Mouse (Mus musculus): ENCODE measurements around the gene Mt1.
A peak's percentile ranks its signal among the peaks of the same experiment; 100 is the strongest.

Mt1 gene

DNA sequence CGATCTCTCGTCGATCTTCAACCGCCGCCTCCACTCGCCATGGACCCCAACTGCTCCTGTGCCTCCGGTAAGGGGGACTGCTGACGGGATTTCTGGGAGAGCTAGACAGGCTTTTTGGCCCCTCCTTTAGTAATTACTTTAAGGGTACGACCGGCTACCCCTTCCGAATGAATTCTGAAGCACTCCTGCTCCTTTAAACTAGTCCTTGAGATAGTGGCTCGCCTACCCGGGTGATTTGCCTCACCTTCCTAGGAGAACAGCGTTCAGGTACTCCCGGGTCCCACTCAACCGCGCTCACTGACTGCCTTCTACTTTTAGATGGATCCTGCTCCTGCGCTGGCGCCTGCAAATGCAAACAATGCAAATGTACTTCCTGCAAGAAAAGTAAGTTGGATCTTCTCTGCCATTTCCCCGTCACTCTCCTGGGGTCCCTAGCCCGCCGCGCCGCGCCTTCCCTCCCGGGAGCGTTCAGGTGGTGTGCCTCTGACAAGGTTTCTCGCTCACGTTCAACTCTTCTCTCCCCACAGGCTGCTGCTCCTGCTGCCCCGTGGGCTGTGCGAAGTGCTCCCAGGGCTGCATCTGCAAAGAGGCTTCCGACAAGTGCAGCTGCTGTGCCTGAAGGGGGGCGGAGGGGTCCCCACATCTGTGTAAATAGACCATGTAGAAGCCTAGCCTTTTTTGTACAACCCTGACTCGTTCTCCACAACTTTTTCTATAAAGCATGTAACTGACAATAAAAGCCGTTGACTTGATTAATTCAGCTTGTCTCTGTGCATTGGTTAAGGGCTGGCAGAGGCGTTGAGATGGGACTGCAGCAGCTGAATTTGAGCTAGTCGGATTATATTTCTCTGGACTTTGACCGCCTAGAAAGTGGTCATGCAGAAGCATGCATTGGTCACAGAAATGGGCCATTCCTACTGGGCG, 5.8 kb upstream of the Mt1 start:
- DNase-seq (ENCODE audit: low spot score), result no peak

DNA sequence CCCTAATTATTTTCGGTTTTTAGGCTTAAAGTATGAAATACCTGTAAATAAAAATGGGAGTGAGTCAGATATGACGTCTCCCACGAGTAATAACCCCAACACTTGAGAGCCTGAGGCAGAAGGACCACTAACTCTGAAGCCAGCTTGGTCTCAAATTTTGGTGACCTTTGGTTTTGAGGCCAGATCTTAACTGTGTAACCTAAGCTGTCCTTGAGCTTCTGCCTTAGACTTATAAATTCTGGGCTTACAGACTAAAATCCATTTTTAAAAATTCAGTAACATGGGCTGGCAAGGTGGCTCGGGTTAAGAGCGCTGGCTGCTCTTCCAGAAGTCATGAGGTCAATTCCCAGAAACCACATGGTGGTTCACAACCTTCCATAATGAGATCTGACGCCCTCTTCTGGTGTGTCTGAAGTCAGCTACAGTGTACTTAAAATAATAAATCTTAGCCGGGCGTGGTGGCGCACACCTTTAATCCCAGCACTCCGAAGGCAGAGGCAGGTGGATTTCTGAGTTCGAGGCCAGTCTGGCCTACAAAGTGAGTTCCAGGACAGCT, 5.0 kb upstream of the Mt1 start:
- DNase-seq (ENCODE audit: low spot score), result no peak

DNA sequence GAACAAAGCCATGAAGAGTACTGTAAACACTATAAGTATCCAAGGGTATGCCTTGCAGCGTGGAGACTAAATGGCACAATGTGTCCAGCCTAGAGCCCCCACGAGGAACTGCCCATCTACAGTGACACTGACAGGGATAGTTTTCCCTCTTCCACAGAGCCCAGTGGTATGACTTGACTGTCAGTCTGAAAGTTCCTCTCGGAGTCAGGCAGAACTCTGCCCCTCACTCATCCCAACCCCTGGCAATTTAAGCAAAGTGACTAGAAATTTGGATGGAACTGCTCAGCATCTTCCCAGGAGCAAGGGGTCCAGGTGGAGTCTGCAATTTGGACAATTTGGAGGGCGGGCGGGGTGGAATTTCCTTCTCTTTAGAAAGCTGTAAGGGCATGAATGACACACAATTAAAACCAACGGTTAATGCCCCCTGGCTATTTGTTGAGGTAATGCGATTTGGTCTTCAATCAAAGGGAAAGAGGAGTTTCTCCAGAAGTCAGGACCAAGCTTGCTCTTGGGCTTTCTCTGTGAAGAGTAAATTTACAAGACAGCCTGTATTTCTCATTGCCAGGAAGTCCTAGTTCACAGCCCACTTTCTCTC, 4.2 kb upstream of the Mt1 start:
- DNase-seq (ENCODE audit: low spot score), result no peak

DNA sequence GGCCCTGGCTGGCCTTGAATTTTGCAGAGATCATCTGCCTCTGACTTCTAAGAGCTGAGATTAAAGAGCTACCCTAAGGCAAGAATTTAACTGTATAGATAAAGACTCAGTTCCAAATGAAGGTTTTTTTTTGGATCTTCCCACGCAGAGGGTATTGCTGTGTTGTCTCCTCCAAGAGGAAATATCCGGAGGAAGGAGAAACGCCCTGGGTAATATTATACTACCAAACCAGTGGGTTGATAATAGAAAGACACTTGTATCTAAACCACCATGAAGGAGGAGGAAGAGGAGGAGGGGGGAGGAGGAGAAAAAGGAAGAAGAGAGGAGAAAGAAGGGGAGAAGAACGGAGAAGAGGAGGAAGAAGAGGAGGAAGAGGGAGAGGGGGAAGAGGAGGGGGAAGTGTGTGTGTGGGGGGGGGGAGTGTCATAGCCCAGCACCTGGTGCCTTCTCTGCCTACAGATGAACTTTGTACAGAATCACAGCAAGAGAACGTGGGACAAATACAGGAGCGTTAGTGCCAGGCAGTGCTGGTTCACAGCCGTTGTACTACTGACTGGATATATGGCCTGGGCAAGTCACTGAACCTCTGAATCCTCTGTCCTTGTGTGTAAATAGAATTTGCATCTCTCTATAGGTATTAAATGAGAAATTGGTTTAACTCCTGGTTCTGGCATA, 1.0 kb upstream of the Mt1 start:
- no peak for DNase-seq (ENCODE audit: low spot score)

DNA sequence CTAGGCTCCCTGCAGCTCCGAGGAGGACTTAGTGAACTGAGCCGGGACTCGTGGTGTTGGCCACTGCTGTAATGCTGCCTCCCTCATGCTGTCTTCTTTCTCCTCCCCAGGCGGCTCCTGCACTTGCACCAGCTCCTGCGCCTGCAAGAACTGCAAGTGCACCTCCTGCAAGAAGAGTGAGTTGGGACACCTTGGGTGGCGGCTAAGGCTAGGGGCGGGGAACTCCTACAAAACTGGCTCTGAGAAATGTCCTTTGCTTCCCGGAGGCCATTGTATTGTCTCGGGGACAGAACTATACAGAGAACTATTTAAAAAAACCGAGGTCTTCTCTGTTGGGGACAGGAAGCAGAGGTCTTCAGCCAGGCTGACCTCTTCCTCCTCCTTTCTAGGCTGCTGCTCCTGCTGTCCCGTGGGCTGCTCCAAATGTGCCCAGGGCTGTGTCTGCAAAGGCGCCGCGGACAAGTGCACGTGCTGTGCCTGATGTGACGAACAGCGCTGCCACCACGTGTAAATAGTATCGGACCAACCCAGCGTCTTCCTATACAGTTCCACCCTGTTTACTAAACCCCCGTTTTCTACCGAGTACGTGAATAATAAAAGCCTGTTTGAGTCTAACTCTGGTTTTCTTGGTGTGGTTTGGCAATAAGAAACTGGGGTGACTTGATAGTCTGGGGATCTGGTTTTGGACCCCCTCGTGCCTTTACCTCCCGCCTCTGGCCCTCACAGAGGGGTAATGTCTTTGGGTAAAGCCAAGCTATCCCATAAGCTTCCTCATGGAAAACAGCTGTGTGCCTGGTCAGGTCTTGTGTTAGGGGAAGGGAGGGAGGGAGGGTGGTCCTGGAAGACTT, 1.1 kb downstream of the Mt1 start:
- no peak for DNase-seq (ENCODE audit: low spot score)

DNA sequence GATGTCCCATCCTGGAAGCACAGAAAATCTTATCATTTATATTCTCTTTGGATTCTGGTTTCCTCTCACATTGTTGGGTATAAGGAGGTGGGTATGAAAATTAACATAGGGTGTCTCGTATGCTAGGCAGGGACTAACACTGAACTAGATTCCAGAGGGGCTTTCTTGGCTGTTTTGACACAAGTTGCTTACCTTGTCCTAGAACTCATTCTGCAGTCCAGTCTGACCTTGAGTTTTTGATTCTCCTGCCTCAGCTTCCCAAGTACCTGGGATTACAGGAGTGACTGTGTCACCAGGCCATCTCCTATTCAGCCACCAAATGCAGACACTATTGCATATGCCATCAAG, 1.7 kb downstream of the Mt1 start:
- no peak for DNase-seq (ENCODE audit: low spot score)

DNA sequence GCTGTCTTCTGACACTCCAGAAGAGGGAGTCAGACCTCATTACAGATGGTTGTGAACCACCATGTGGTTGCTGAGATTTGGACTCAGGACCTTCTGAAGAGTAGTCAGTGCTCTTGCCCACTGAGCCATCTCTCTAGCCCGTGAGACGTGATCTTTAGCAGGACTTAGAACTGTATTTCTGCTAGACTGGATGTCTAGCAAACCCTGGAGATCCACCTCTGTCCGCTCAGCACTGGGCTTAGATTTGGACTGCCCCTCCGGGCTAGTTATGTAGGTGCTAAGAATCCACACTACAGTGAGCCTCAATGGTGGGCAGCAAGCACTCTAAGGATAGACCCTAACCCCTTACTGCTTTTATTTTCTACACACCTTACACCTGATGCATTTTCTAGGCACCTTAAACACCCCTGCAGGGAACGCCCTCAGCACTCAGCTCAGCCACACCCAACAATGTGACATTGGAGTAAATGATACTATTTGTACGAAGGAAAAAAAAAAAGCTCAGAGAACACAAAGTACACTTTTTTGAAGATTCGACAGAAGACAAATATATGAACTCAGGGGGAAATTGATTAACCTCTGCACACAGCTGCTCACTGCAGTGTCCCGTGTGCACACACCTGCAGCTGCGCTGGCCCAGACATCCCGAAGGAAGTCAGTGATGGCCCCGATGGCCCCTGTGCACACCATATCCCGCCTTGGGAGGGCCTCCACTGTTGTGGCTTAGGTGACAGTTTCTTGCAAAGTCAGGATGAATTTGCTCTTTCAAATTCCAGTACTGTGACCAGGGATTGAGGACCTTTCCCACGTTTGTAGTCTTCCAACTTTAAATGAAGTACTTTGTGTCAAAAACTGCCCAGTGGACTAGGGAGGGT, 3.4 kb downstream of the Mt1 start:
- DNase-seq (ENCODE audit: low spot score), result no peak

DNA sequence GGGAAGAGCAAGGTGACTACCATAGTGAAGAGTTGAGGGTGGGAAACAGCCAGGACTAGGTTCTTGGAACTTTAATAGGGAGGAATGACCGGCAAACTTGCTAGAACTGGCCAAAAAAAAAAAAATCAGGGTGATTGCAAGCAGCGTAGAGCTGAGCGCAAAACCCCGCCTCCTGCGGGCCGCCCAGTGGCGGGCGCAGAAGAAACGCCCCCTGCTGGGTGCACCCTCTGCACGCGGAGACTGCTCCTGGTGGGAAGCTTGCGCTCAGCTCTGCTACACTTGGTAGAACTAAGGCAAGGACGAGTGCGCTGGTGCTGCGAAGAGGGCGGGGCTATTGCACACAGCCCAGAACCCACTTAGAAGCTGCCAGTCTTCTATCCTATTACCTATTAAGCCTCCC, 4.2 kb downstream of the Mt1 start:
- peak; percentile 68 for DNase-seq (ENCODE audit: low spot score)

DNA sequence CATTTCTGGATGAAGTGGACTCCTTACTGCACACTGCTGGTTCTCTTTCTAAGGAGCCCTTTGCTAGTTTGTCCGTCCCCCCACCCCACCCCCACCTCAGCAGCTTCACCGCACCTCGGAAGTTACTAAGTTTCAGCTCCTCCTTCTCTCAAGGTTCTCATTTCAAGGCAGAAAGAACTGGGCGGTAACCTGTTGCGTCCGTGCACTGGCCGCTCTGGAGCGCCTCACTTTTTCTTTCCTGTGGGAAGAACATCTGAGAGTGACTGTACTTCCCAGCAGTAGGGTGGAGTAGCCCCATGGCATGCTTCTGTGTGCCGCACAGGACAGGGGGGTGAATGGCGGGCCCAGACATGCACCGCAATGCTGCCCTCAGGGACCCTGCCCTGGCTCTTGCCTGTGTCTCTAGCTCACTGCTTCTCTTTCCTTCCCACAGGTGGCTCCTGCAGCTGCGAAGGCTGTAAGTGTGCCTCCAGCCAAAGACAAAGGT, 5.5 kb downstream of the Mt1 start:
- no peak for DNase-seq (ENCODE audit: low spot score)

DNA sequence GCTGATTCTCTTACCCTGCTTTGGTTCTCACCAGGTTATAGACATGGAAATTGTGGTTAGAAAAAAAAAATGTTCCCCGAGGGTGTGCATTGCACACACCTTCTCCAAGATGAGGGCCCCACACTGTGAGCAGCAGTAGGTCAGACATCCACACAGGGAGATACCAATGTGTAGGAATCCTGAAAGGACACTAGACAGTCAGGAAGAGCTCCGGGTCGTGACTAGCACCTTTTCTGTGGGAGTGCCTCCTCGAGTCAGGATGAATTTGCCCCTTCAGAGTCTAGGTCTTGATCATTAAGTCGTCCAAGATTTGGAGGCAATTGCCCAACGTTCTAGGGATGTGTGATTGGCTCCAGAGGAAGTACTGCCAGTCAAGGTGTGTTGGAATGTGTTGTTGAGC, 6.9 kb downstream of the Mt1 start:
- DNase-seq (ENCODE audit: low spot score), result no peak

DNA sequence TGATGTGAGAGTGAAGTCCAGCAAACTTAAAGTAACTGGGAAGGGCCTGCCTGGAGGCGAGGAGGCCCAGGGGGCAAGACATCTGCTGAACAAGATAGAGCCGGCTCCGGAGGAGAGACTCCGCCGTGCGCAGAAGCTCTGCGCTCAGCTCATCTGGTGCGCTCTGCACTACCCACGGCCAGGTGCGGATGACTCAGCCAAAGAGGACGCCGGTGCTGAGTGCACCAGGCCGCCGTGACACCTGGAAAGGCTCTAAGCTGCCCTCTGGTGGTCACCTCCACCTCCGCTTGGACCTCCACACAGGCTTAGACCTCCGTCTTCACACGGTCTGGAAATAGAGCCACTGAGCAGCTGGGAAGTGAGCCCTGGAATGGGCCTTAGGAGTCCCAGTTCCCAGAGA, 7.7 kb downstream of the Mt1 start:
- peak; percentile 62 for DNase-seq (ENCODE audit: low spot score)

DNA sequence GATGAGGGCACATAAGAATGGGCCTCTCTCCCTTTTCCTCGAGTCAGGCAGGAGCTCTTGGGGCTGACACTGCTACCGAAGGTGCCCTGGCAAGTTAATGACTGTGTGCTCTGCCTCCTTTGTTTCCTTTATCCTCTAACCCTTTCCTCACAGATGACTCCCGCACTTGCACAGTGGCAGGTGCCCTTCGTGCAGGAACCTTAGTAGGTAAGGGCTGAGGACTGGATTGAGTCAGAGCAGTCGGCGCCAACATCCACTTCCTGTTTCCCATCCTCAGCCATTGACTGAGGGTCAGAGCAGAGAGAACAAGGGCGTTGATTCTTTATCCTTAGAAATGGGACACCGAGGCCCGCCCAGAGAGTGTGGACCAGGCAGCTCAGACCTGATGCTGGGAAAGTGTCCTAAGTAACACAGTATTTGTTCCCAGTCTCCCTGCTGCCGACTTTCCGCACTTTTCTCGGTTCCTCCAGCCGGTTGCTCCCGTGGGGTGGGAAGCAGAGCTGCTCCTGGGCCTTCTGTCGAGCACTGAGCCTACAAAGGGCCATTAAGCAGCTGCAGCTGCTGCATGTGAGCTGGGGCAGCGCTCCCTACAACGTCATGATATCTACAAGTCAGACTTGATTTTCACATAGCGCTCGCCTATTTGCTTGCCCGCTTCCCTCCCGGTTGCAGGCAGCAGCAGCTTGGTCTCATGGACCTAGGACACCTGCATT, 8.6 kb downstream of the Mt1 start:
- DNase-seq (ENCODE audit: low spot score), result no peak

DNA sequence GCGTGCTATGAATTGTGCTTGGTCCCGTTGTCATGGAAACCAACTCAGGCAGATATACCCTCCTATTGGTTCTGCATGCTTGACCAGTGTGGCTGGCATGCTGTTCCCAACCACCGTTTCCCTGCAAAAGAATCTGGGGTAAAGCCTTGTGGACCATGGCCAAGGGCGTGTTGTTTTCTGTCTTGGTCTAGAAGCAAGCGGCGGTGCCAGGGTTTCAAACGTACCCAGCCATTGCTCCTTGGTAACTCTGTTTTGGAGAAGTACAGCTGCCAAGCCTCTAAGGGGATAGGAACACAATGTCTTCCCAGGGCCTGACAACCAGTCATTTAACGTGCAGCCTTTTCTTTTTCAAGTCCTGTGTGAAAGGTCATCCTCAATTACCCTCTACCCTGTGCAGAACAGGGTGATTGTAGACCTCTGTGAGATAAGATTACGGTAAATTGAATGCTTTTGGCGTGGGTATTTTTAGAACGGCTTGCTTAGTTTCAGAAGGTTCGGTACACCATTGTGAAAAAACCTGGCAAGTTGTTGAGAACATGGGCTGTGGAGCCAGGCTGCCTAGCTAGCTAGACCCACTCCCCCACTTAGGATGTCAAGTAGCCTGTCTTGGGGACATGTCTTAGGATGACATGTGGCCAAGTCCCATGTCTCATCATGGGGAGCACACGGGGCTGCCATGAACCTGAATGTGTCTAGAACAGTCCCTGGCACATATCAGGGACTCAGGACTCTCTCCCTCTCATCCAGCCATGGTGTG, 10.6 kb downstream of the Mt1 start:
- DNase-seq (ENCODE audit: low spot score), result peak; percentile 51

DNA sequence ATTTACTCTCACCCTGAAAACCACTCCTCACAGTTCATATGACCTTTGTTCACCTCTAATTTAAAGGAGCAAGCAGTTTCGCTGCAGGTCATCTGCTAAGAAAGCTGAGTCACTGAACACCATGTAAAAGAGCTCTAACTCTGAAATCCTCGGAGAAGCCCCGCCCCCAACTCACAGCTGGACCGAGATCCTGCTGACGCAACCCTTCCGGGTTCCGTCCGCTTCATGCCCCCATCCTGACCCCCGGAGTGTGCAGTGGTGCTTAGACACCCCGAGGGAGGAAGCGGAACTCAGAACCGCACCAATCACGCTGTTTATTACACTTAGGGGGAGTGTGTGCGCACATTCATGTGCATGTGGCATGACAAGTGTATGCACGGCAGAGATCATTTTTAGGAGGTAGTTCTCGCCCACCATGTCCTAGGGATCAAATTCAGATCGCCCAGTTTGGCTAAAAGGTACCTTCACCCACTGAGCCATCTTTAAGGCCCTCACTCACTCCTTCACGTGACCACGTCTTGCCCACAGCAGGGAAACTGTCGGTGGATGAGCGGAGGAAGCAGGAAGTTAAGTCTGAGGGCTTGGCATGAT, 12.3 kb downstream of the Mt1 start:
- DNase-seq (ENCODE audit: low spot score), result no peak

DNA sequence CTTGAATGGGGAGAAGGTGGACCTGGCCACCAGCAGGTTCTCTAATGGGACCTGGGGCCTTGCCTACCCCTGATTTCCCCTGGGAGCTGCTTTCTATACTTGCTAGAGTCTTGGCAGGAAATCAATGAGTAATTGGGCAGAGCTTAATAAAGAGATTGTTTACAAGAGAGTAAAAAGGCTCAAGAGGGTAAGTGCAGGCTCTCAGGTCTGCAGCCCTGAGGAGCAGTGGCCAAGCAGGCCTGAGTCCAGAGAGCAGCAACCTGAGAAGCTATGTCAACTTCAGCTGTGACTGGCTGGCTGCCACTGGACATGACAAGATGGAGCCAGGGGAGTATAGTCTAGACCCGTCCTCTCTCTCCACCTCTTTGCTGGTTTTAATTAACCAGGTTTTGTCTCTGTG, 14.0 kb downstream of the Mt1 start:
- no peak for DNase-seq (ENCODE audit: low spot score)

DNA sequence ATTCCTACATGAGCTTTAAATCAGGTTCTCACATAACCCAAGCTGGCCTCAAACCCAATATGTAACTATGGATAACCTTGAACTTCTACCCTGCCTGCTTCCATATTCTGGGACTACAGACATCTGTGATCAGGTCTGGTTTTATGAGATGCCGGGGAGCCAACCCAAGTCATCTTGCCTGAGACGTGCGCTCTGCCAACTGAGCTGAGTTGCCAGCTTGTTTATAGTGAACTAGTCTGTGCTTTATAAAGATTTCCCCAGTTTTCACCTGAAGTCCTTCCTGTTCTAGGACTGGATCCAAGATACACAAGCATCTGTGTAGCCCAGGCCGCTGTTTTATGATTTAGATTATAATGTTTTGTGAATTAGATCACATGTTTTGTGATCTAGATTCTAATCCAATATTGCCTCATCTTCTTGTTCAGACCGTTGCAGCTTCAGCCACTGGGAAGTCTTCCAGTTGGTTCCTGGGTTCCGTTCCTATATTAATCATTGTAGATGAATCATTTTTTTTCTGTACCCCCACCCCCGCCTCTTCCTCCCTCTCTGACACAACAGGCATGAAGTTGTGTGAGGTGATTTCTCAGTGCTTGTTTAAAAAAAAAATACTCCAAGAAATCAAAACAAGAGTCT, 15.8 kb downstream of the Mt1 start:
- DNase-seq (ENCODE audit: low spot score), result no peak

DNA sequence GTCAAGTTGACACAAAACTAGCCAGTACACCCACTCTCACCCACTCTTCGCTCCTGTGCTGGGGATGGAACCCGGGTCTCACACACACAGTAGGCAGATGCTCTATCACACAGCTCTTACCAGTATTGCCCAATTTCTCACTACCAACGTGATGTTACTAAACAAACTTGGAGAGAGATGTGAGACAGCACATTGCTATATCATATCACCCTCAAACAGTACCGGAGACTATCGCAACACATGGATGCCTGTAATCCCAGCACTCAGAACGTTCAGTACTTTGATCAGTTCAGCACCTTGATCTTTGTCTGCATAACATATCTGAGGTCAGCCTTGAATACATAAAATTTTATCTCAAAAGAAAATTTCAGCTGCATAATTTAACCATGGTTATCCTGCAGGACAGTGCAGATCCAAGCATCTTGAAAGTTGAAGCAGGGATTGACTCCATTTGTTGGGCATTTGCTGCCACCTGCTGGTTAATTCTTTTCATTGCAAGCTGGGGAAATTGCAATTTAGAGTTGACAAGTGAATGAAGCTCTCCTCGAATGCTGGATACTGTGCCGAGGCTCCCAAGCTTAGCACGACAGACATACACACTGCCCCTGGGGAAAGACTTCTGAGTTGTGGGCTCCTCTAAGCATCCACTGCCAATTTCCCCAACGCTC, 20.5 kb downstream of the Mt1 start:
- DNase-seq (ENCODE audit: low spot score), result peak; percentile 71

DNA sequence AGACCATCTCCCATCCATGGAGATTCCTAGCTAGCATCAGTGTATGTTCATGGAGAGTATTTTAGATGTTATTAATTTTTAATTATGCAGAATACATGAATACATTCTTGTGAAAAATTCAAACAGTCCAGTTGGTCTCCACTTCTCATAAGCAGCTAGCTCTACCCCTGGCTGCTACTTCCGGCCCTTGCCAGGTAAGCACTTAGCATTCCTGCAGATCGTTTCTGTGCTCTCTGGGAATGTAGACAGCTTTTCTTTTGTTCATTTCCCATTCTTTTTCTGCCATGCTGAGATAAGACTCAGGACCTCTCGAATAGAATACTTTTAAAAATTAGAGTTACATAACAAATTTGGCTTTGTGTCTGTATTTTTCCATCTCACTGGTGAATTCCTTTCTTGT, 25.2 kb downstream of the Mt1 start:
- DNase-seq (ENCODE audit: low spot score), result no peak
